Mouse (Mus musculus) myocyte (in vitro differentiated cells): Measurements from ENCODE around the gene 4921536K21Rik.

ENCODE experiments used
- E2F4 ChIP-seq: IDR thresholded peaks from one replicate; pipeline ENCODE4 v1.6.1; 2011; ENCODE audit warnings: mild to moderate bottlenecking, control low read depth, moderate library complexity; ENCODE audit not compliant: insufficient read depth
- MAX ChIP-seq: IDR thresholded peaks from one replicate; pipeline ENCODE4 v1.6.1; 2011; ENCODE audit warnings: low read depth, mild to moderate bottlenecking, control low read depth
- MYOD1 ChIP-seq, 3 experiments: IDR thresholded peaks; one replicate each; pipeline ENCODE4 v1.6.1; 2011; ENCODE audit warnings: control low read depth in 2 of 3, low read depth in 2 of 3, mild to moderate bottlenecking in 2 of 3, moderate library complexity in 1 of 3; ENCODE audit not compliant: insufficient read length in 2 of 3, control insufficient read depth in 1 of 3
- MYOG ChIP-seq, 3 experiments: IDR thresholded peaks; one replicate each; pipeline ENCODE4 v1.6.1; 2011; ENCODE audit warnings: control low read depth in 2 of 3, low read depth in 2 of 3, mild to moderate bottlenecking in 2 of 3; ENCODE audit not compliant: insufficient read length in 2 of 3, control insufficient read depth in 1 of 3, insufficient read depth in 1 of 3
- POLR2A ChIP-seq: IDR thresholded peaks from one replicate; pipeline ENCODE4 v1.6.1; 2011; ENCODE audit warnings: low read depth, mild to moderate bottlenecking, control low read depth, moderate library complexity; ENCODE audit not compliant: insufficient read length
- POLR2AphosphoS2 ChIP-seq: IDR thresholded peaks from one replicate; pipeline ENCODE4 v1.6.1; 2011; ENCODE audit warnings: low read depth, control low read depth; ENCODE audit not compliant: insufficient read length
- REST ChIP-seq: IDR thresholded peaks from one replicate; pipeline ENCODE4 v1.6.1; 2011; ENCODE audit warnings: mild to moderate bottlenecking, control low read depth, moderate library complexity; ENCODE audit not compliant: insufficient read depth, insufficient read length
- TCF12 ChIP-seq: IDR thresholded peaks from one replicate; pipeline ENCODE4 v1.6.1; 2011; ENCODE audit warnings: mild to moderate bottlenecking, control low read depth; ENCODE audit not compliant: poor library complexity, insufficient read depth, severe bottlenecking
- TCF3 ChIP-seq: IDR thresholded peaks from one replicate; pipeline ENCODE4 v1.6.1; 2011; ENCODE audit warnings: low read depth, control low read depth; ENCODE audit not compliant: insufficient read length
- USF1 ChIP-seq: IDR thresholded peaks from one replicate; pipeline ENCODE4 v1.6.1; 2011; ENCODE audit warnings: low read depth, mild to moderate bottlenecking, control low read depth, moderate library complexity

DNA sequence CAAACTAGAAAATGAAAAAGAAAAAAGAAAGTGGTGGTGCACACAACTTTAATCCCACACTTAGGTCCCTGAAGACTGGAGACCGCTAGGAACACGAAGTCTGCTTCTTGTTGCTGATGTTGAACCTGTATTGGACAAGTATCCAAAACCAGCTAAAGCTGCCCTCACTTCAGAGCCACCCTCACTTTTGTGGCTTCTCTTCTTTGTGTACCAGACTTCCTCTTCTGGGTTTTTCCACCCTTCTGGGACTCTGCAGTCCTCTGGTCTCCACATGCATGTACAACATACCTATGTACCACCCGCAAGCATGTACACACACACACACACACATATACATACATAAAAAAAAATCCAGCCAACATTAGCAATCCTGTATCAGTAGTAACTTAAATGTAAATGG lies 11.2 kb downstream of the 4921536K21Rik start:
- TF ChIP-seq MYOG (IDR thresholded peaks at IDR 0.05; ENCODE audit: control insufficient read depth in 1 of 3, insufficient read depth in 1 of 3, insufficient read length in 2 of 3, low read depth in 2 of 3) = no peak
- no peak for TF ChIP-seq REST
- TF ChIP-seq POLR2A = no peak
- no peak for TF ChIP-seq TCF12
- no peak for TF ChIP-seq USF1
- TF ChIP-seq E2F4 = no peak
- TF ChIP-seq MYOD1 (IDR thresholded peaks at IDR 0.05; ENCODE audit: control insufficient read depth in 1 of 3, insufficient read length in 2 of 3, low read depth in 2 of 3) = no peak
- TF ChIP-seq TCF3 = no peak
- TF ChIP-seq POLR2AphosphoS2 = no peak
- TF ChIP-seq MAX = no peak
